Mouse (Mus musculus): ENCODE data around the gene Olfr473. TPM values are rescaled to one million over a fixed set of nuclear protein-coding genes. Genes with fewer than 3 reads are reported as not detected.

The Olfr473 gene
- polyA plus RNA-seq (2012; ENCODE audit: low replicate concordance) = not detected in 2 replicates

DNA sequence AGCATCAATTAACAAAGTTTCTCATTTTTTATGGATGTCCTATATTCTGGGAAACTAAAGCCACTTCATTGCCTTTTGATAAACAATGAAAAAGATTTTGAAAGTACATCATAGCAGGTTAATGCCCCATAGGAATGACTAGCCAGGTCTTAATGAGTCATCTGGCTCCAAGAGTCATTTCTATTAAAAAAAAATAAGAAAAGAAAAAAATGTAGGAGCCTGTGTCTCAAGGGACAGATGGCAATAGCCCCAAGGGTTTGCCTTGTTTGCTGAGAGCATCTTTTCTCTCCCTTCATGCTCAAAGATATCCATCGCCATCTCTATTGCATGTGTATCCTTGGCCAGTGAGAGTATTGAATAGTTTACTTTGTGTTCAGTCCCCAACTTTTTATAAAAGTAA, at the start of gene Olfr473:
Olfr473 (plus strand) TSS at position 301 of the 400 bp plus-strand sequence.

DNA sequence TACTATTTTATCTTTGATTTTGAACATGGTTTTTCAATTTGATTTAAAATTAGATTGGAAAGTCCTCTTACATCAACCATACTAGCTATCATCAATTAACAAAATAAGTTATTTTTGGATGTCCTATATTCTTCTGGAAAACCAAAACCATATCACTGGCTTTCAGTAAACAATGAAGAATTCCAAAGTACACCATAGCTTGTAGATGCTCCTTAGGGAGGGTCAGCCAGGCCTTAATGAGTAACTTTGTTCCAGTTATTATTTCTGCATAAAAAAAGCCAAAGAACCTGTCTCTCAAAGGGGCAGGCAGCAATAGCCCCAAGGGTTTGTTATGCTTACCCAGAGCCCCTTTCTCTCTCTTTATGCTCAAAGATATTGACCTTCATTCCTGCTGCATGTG, 32.6 kb upstream of the Olfr473 start, which contains the start of gene Olfr472:
Olfr472 (plus strand) TSS at position 301 of the 400 bp plus-strand sequence.

DNA sequence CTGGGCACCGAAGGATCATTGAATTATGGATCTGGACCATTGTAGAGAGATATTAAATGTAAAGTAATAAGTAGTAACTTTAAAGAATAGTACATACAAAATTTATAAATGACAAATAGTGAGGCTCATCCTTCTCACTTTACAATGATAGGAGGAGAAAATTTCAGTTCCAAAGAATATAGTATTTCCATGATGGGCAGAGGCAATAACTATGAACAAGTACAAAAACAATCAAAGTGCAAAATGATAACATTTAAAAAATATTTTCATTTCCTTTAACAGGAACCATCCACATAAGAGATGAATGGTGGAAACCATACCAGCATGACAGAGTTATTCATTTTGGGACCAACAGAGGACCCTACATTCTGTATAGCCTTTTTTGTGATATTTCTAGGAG, 24.1 kb downstream of the Olfr473 start, which contains the start of gene Olfr474:
Olfr474 (plus strand) TSS at position 301 of the 400 bp plus-strand sequence.

DNA sequence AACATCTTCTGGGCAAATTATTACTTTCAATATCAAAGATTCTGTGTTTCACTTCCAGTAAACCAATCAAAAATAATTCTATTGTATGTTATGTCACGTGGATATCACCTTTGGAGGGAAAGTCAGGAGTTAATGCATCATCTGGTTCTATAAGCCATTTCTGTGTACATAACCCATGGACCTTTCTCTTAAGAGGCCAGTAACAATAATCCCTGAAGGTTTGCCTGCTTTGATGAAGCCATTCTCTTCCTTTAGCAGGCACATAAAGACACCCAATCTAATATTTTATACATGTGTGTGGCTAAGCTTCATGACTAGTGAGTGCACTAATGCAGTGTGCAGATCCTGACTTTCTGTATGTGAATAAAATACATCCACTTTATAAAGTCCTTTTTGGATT, 34.3 kb downstream of the Olfr473 start, which contains the start of gene Olfr476:
Olfr476 (plus strand) TSS at position 301 of the 400 bp plus-strand sequence.

Other genes starting within 250 kb of the Olfr473 start
- gene Cyb5r2, start 172.4 kb upstream of the Olfr473 start, polyA plus RNA-seq (2012; ENCODE audit: low replicate concordance) = 0.06 TPM in 1 of 2 replicates, not detected in the other
- not detected in 2 replicates for gene Ovch2, start 129.2 kb upstream of the Olfr473 start, polyA plus RNA-seq (2012; ENCODE audit: low replicate concordance)
- gene Olfr467, start 118.2 kb upstream of the Olfr473 start, polyA plus RNA-seq (2012; ENCODE audit: low replicate concordance) = not detected in 2 replicates
- gene Olfr469, start 104.9 kb upstream of the Olfr473 start, polyA plus RNA-seq (2012; ENCODE audit: low replicate concordance) = not detected in 2 replicates
- gene Olfr470, start 83.0 kb upstream of the Olfr473 start, polyA plus RNA-seq (2012; ENCODE audit: low replicate concordance) = not detected in 2 replicates
- gene Olfr472, start 32.5 kb upstream of the Olfr473 start, polyA plus RNA-seq (2012; ENCODE audit: low replicate concordance) = not detected in 2 replicates
- not detected in 2 replicates for gene Olfr474, start 24.2 kb downstream of the Olfr473 start, polyA plus RNA-seq (2012; ENCODE audit: low replicate concordance)
- not detected in 2 replicates for gene Olfr476, start 34.4 kb downstream of the Olfr473 start, polyA plus RNA-seq (2012; ENCODE audit: low replicate concordance)
- not detected in 2 replicates for gene Olfr477, start 56.2 kb downstream of the Olfr473 start, polyA plus RNA-seq (2012; ENCODE audit: low replicate concordance)
- not detected in 2 replicates for gene Olfr478, start 103.5 kb downstream of the Olfr473 start, polyA plus RNA-seq (2012; ENCODE audit: low replicate concordance)
- gene Olfr479, start 120.2 kb downstream of the Olfr473 start, polyA plus RNA-seq (2012; ENCODE audit: low replicate concordance) = not detected in 2 replicates
- gene Olfr480, start 136.9 kb downstream of the Olfr473 start, polyA plus RNA-seq (2012; ENCODE audit: low replicate concordance) = not detected in 2 replicates
- gene Olfr481, start 149.4 kb downstream of the Olfr473 start, polyA plus RNA-seq (2012; ENCODE audit: low replicate concordance) = 0.03 TPM in 1 of 2 replicates, not detected in the other
- not detected in 2 replicates for gene Olfr482, start 167.1 kb downstream of the Olfr473 start, polyA plus RNA-seq (2012; ENCODE audit: low replicate concordance)
- not detected in 2 replicates for gene Olfr483, start 170.4 kb downstream of the Olfr473 start, polyA plus RNA-seq (2012; ENCODE audit: low replicate concordance)
- gene Olfr484, start 197.0 kb downstream of the Olfr473 start, polyA plus RNA-seq (2012; ENCODE audit: low replicate concordance) = not detected in 2 replicates
- not detected in 2 replicates for gene Olfr485, start 229.4 kb downstream of the Olfr473 start, polyA plus RNA-seq (2012; ENCODE audit: low replicate concordance)
- not detected in 2 replicates for gene Olfr486, start 242.3 kb downstream of the Olfr473 start, polyA plus RNA-seq (2012; ENCODE audit: low replicate concordance)